Mouse (Mus musculus) heart, embryonic 11.5 days (tissue): ENCODE data around the gene Nelfb. TPM values are rescaled to one million over a fixed set of nuclear protein-coding genes. Genes with fewer than 3 reads are reported as not detected.

Experiments used
- ATAC-seq: fragments of 200-750 bp; cut with Nextera tagmentation; replicated peaks from 2 replicates; pipeline ENCODE4 v1.8.0; 2017; ENCODE audit warnings: moderate library complexity; ENCODE audit not compliant: insufficient number of reproducible peaks, low FRiP score, low TSS enrichment
- H3K27ac ChIP-seq: fragments of 300-500 bp; sonication (generic); 2 replicates; pipeline ENCODE4 v1.5.1; 2014; ENCODE audit warnings: mild to moderate bottlenecking, low read depth, low read length
- H3K27me3 ChIP-seq: fragments of 300-500 bp; sonication (generic); 2 replicates; pipeline ENCODE4 v1.6.1; 2014; ENCODE audit warnings: mild to moderate bottlenecking, low read length, mixed read lengths; ENCODE audit not compliant: control insufficient read depth, insufficient read depth
- H3K36me3 ChIP-seq: fragments of 300-500 bp; sonication (generic); 2 replicates; pipeline ENCODE4 v1.6.1; 2014; ENCODE audit warnings: mild to moderate bottlenecking, low read length, moderate library complexity, mixed read lengths; ENCODE audit not compliant: control insufficient read depth, insufficient read depth
- H3K4me1 ChIP-seq: fragments of 300-500 bp; sonication (generic); 2 replicates; pipeline ENCODE4 v1.6.1; 2014; ENCODE audit warnings: low read length; ENCODE audit not compliant: control insufficient read depth, insufficient read depth
- H3K4me2 ChIP-seq: fragments of 300-500 bp; sonication (generic); 2 replicates; pipeline ENCODE4 v1.6.1; 2014; ENCODE audit warnings: mild to moderate bottlenecking, moderate library complexity
- H3K4me3 ChIP-seq: fragments of 300-500 bp; sonication (generic); 2 replicates; pipeline ENCODE4 v1.5.1; 2014; ENCODE audit warnings: low read depth, low read length
- H3K9ac ChIP-seq: fragments of 300-500 bp; sonication (generic); 2 replicates; pipeline ENCODE4 v1.6.1; 2014; ENCODE audit warnings: mild to moderate bottlenecking, low read depth, low read length, moderate library complexity
- H3K9me3 ChIP-seq: fragments of 300-500 bp; sonication (generic); replicated peaks from 2 replicates; pipeline ENCODE4 v1.6.1; 2016; ENCODE audit warnings: low read length; ENCODE audit not compliant: control insufficient read depth
- WGBS: fragments of 180-500 bp; shearing (Covaris S2); extraction: QIAGEN DNeasy Blood & Tissue Kit; methylation state at CpG from one replicate; pipeline ENCODE4 v1.1.7; 2014; ENCODE audit not compliant: insufficient replicate concordance; 5-methylcytosine and 5-hydroxymethylcytosine counted together
- polyA plus RNA-seq: library from polyadenylated mRNA; unstranded; fragments of >200 nt; fragmentation: Nextera tagmentation; extraction: Ambion mirVana; gene quantifications from 2 replicates; pipeline ENCODE4 v1.2.1, GENCODE M21; 2014

The Nelfb gene
- polyA plus RNA-seq, 1 experiment from 2014 or later, result 62.9 TPM

GRCm38 (mm10) chr2:25234551-25235220 lies 23.4 kb upstream of the Nelfb start:
- Histone ChIP-seq H3K4me1 (no peaks in the 10 kb centered on the region), H3K4me3 (no peak overlapping the region), H3K27ac (no peak overlapping the region), H3K36me3 (no peaks in the 10 kb centered on the region), H3K4me2 (no peak overlapping the region), H3K9me3 (no peaks in the 10 kb centered on the region), H3K27me3 (peaks cover 25% of the 10 kb centered on the region), H3K9ac (no peak overlapping the region)
- 57% methylated on average over 5 of the region's 5 CpGs for WGBS
- ATAC-seq, result no peak

- Histone ChIP-seq H3K27ac (no peak within 1 kb of the TSS), H3K4me1 (peaks cover under 1% of the 10 kb centered on the region; the same call in 1 of the 2 replicates), H3K4me3 (no peak within 1 kb of the TSS), H3K4me2 (no peak within 1 kb of the TSS), H3K36me3 (no peaks in the 10 kb centered on the region), H3K9me3 (no peaks in the 10 kb centered on the region), H3K9ac (no peak within 1 kb of the TSS), H3K27me3 (peaks cover 31% of the 10 kb centered on the region)
- 94% methylated on average over 3 of the region's 3 CpGs for WGBS
- no peak for ATAC-seq
Observed at GRCm38 (mm10) chr2:25234050-25234449, 22.8 kb upstream of the Nelfb start, which contains the start of gene Slc34a3. Slc34a3 (minus strand) TSS chr2:25234364.

- Histone ChIP-seq H3K27me3 (peaks cover 31% of the 10 kb centered on the region), H3K27ac (no peak overlapping the region), H3K9ac (no peak overlapping the region), H3K4me3 (no peak overlapping the region), H3K4me1 (peaks cover 4% of the 10 kb centered on the region; the same call in 1 of the 2 replicates), H3K9me3 (no peaks in the 10 kb centered on the region), H3K4me2 (no peak overlapping the region), H3K36me3 (no peaks in the 10 kb centered on the region)
- WGBS, result 77% methylated on average over 4 of the region's 4 CpGs
- no peak for ATAC-seq
Observed at GRCm38 (mm10) chr2:25233421-25233820, 22.1 kb upstream of the Nelfb start.

- no peak overlapping the region for H3K4me2 ChIP-seq
- no peak for ATAC-seq
- no peaks in the 10 kb centered on the region for H3K36me3 ChIP-seq
- H3K9ac ChIP-seq, result no peak overlapping the region
- 54% methylated on average over 12 of the region's 12 CpGs for WGBS
- H3K4me1 ChIP-seq, result peaks cover 4% of the 10 kb centered on the region; the same call in 1 of the 2 replicates
- no peak overlapping the region for H3K27ac ChIP-seq
- no peaks in the 10 kb centered on the region for H3K9me3 ChIP-seq
- no peak overlapping the region for H3K4me3 ChIP-seq
- peaks cover 31% of the 10 kb centered on the region for H3K27me3 ChIP-seq
Observed at GRCm38 (mm10) chr2:25231038-25231437, 19.7 kb upstream of the Nelfb start.

GRCm38 (mm10) chr2:25230581-25230980 lies 19.3 kb upstream of the Nelfb start:
- Histone ChIP-seq H3K9ac (no peak overlapping the region), H3K9me3 (no peaks in the 10 kb centered on the region), H3K4me1 (peaks cover 7% of the 10 kb centered on the region; the same call in 1 of the 2 replicates), H3K36me3 (no peaks in the 10 kb centered on the region), H3K4me2 (no peak overlapping the region), H3K27me3 (peaks cover 31% of the 10 kb centered on the region), H3K27ac (no peak overlapping the region), H3K4me3 (no peak overlapping the region)
- ATAC-seq, result no peak
- whole genome bisulfite sequencing, result 84% methylated on average over 7 of the region's 7 CpGs

- Histone ChIP-seq H3K4me2 (no peak overlapping the region), H3K27me3 (peaks cover 24% of the 10 kb centered on the region; the same call in 1 of the 2 replicates), H3K9me3 (no peaks in the 10 kb centered on the region), H3K27ac (no peak overlapping the region), H3K36me3 (no peaks in the 10 kb centered on the region), H3K9ac (no peak overlapping the region), H3K4me3 (no peak overlapping the region), H3K4me1 (peaks cover 8% of the 10 kb centered on the region; the same call in 1 of the 2 replicates)
- 69% methylated on average over 5 of the region's 5 CpGs for WGBS
- no peak for ATAC-seq
Observed at GRCm38 (mm10) chr2:25229582-25229981, 18.3 kb upstream of the Nelfb start.

- Histone ChIP-seq H3K9ac (peak overlapping the region; percentile 34; the same call in 1 of the 2 replicates), H3K4me2 (peak overlapping the region; percentile 63), H3K4me1 (peaks cover 8% of the 10 kb centered on the region; the same call in 1 of the 2 replicates), H3K27ac (no peak overlapping the region), H3K4me3 (peak overlapping the region; percentile 34; the same call in 1 of the 2 replicates), H3K9me3 (no peaks in the 10 kb centered on the region), H3K27me3 (peaks cover 24% of the 10 kb centered on the region; the same call in 1 of the 2 replicates), H3K36me3 (no peaks in the 10 kb centered on the region)
- 65% methylated on average over 6 of the region's 6 CpGs for WGBS
- ATAC-seq, result no peak
Observed at GRCm38 (mm10) chr2:25228995-25229530, 17.8 kb upstream of the Nelfb start.

- under 1% methylated on average over 7 of the region's 7 CpGs for WGBS
- peak overlapping the region; percentile 34 for H3K4me3 ChIP-seq
- peak overlapping the region; percentile 58; the same call in 1 of the 2 replicates for H3K9ac ChIP-seq
- peak overlapping the region; percentile 63 for H3K4me2 ChIP-seq
- no peaks in the 10 kb centered on the region for H3K36me3 ChIP-seq
- H3K9me3 ChIP-seq, result no peaks in the 10 kb centered on the region
- H3K4me1 ChIP-seq, result peaks cover 12% of the 10 kb centered on the region
- no peak for ATAC-seq
- peaks cover 24% of the 10 kb centered on the region; the same call in 1 of the 2 replicates for H3K27me3 ChIP-seq
- peak overlapping the region; percentile 59 for H3K27ac ChIP-seq
Observed at GRCm38 (mm10) chr2:25228431-25228889, 17.2 kb upstream of the Nelfb start.
